Mouse (Mus musculus) adrenal gland, adult 2 months (tissue): ENCODE results near the gene Crp. TPM values are rescaled to one million over a fixed set of nuclear protein-coding genes. Genes with fewer than 3 reads are reported as not detected.

Experiments used
- DNase-seq: peaks from one replicate; pipeline ENCODE4 v3.0.0; 2021
- polyA plus RNA-seq: library from polyadenylated mRNA; depleted of rRNA; stranded (reverse); fragments of >200 nt; gene quantifications from 2 replicates; pipeline ENCODE4 v1.2.3, GENCODE M21; 2012; rRNA removed
- total RNA-seq, 2 experiments: library from RNA; stranded (reverse); gene quantifications; 2 replicates each; pipeline ENCODE4 v1.2.3; 2021

The Crp gene
- total and polyA plus RNA-seq, 3 experiments = 1.0 TPM; not detected in 2

- DNase-seq = no peak
Measured at GRCm38 (mm10) chr1:172711962-172712361, 14.1 kb downstream of the Crp start.

DNA sequence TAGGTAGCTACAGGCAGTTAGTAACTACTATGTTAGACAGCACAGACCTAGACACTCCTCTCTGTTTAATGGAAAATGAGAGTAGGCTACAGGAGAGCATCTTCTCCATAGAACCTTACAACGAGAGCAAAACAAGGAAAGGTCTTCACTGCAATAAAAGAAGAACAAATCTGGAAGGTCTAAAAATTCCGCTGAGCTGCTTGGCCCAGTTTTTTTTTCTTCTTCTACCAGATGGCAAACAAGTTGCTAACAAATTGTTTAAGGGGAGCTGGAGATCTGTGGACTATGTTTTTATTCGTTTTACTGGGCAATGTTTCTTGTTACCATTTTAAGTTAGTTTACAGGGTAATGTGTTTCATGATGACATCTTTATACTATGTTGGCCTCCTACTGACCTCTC is 53.4 kb downstream of the Crp start:
- DNase-seq = no peak

GRCm38 (mm10) chr1:172755151-172755550 is 57.3 kb downstream of the Crp start:
- DNase-seq = no peak

GRCm38 (mm10) chr1:172759525-172759924 is 61.7 kb downstream of the Crp start:
- no peak for DNase-seq

- no peak for DNase-seq
Measured at GRCm38 (mm10) chr1:172779195-172779594, 81.3 kb downstream of the Crp start.

DNA sequence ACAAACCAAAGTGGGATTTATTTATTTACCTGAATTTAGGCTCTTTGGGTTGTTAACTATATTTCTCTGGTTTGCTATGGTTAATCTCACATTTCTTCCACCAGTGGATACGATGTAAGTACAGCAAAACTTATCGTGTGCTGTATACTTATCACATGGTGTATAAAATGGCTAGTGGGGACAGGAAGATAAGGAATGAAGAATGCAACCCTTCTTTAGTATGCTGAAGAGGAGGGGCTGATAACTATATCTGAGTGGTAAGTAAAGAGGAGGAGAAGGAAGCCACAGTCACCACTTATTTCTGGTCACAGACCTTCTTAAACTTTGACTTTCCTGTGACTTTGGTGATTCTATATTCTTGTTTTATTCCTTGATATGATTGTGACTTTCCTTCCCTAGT is 87.5 kb downstream of the Crp start:
- no peak for DNase-seq

GRCm38 (mm10) chr1:172785886-172786285 is 88.0 kb downstream of the Crp start:
- no peak for DNase-seq

- DNase-seq = no peak
Measured at GRCm38 (mm10) chr1:172828975-172829374, 131.1 kb downstream of the Crp start.

DNA sequence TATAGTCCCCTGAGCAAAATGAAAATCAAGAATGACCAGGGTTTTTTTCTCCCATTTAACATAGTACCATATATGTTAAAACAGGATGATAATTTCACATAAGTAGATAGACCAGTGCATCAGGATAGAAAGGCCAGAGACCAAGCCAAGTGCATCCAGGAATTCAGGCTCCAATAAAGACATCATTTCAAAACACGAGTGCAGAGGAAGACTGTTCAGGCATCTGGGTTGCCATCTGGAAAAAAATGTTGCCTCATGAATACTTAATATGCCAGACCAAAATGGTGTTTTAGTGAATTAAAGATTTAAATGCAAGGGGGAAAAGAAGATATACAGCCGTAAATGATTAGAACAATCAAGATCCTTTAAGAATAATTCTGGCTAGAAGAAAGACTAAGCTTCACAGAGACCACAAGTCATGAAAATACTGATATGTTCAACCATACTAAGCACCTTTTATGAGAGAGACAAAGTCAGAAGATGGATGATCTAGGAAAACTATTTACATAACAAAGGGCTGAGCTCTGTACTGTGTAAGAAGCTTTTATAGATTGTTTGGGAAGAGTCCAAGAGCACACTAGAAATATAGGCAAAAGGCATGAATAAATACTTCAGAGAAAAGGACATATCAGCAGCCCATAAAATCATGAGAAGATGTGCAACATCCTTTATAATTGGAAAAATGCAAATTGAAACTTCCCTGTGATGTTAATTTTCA is 149.3 kb downstream of the Crp start:
- no peak for DNase-seq

- no peak for DNase-seq
Measured at GRCm38 (mm10) chr1:172848171-172848570, 150.3 kb downstream of the Crp start.

DNA sequence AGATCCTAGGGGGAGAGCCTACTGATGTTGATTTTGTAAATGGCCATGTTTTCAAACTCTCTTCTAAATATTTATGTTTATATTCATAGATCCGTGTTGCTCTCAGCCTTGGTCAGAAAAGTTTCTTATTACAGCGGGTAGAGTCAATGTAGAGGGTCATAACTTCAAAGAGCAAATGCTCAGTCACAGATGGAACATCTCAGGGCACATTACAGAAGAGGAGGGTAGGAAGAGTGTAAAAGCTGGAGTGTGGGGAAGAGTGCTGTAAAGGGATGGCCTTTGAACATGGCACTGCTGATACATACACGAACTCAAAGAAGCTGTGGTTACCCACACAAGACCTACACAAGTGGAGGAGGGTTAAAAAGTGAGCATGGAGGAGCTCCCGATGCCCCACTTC is 177.4 kb downstream of the Crp start:
- no peak for DNase-seq

DNA sequence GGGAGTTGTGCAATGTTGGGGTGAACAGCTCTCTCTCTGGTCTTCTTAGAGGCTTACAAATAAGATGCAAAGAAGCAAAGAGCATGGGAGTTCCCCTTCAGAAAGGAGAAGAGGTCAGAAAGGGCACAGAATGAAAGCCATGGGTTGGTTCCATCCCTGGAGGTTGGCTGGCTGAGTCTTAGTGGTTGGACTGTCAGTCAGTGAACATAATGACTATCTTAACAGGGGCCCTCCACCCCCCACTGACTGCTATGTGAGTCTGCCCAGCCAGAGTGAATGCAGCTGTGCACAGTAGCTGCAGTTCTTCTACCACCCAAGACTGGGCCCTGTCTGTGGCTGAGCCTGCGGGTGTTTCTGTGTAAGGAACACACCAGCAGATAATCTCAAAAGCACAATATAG is 178.8 kb downstream of the Crp start:
- DNase-seq = no peak

Other genes starting within 250 kb of the Crp start
- gene Slamf9, start 222.7 kb upstream of the Crp start, total RNA-seq = 1 to 10 TPM; 3.2 to 7.9 TPM
- gene Slamf9, start 222.7 kb upstream of the Crp start, polyA plus RNA-seq = 4.5 and 4.9 TPM in 2 replicates
- gene Igsf9, start 216.3 kb upstream of the Crp start, total RNA-seq = 1 to 10 TPM in 1 of 2 experiments, under 1 TPM in 1; 0.78 to 3.8 TPM
- gene Igsf9, start 216.3 kb upstream of the Crp start, polyA plus RNA-seq = 7.4 and 7.9 TPM in 2 replicates
- 100 to 1,000 TPM in 1 of 2 experiments, 10 to 100 TPM in 1; 60.9 to 108 TPM for gene Tagln2, start 198.0 kb upstream of the Crp start, total RNA-seq
- 89.5 and 121 TPM in 2 replicates for gene Tagln2, start 198.0 kb upstream of the Crp start, polyA plus RNA-seq
- gene Cfap45, start 177.3 kb upstream of the Crp start, total RNA-seq = under 1 TPM; 0.31 to 0.37 TPM
- 0.15 TPM in 1 of 2 replicates, not detected in the other for gene Cfap45, start 177.3 kb upstream of the Crp start, polyA plus RNA-seq
- under 1 TPM; 0.24 to 0.61 TPM for gene Vsig8, start 142.1 kb upstream of the Crp start, total RNA-seq
- 1.6 and 2.1 TPM in 2 replicates for gene Vsig8, start 142.1 kb upstream of the Crp start, polyA plus RNA-seq
- gene Slamf8, start 107.5 kb upstream of the Crp start, total RNA-seq = 1 to 10 TPM in 1 of 2 experiments, under 1 TPM in 1; 0.49 to 1.1 TPM
- gene Slamf8, start 107.5 kb upstream of the Crp start, polyA plus RNA-seq = 0.98 and 1.1 TPM in 2 replicates
- not detected for gene Fcrl6, start 95.5 kb upstream of the Crp start, total RNA-seq
- gene Fcrl6, start 95.5 kb upstream of the Crp start, polyA plus RNA-seq = not detected in 2 replicates
- gene Dusp23, start 65.1 kb upstream of the Crp start, total RNA-seq = 1 to 10 TPM; 7.0 to 7.3 TPM
- 29.4 and 32.0 TPM in 2 replicates for gene Dusp23, start 65.1 kb upstream of the Crp start, polyA plus RNA-seq
- under 1 TPM in 1 of 2 experiments, not detected in 1; 0.40 TPM for gene Apcs, start 197.0 kb downstream of the Crp start, total RNA-seq
- gene Apcs, start 197.0 kb downstream of the Crp start, polyA plus RNA-seq = not detected in 2 replicates